Mouse (Mus musculus): ENCODE data around the gene Ppp1r37. TPM values are rescaled to one million over a fixed set of nuclear protein-coding genes. Genes with fewer than 3 reads are reported as not detected.

Gene Ppp1r37
- polyA plus RNA-seq, 1 experiment from 2014 or later = 15.0 TPM

DNA sequence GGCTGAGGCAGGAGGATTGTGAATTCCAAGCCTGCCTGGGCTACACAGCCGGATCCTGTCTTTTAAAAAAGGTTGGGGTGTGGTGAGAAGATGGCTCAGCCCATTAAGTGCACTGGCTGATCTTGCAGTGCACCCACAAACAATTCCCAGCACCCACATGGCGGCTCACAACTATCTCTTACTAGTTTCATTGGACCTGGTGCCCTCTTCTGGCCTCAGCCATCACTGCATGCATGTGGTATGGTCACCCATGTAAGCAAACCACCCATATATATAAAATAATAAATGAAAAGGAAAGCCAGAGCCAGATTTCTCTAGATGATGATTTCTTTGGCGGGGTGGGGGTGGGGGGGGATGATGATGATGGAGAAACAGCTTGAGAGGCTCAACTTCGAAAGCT lies 1.6 kb upstream of the Ppp1r37 start:
- 93% methylated on average over 4 of the region's 4 CpGs for WGBS
- Histone ChIP-seq H3K4me2 (replicated peaks; ENCODE audit: low read depth) (no peak overlapping the region), H3K27me3 (replicated peaks; ENCODE audit: control insufficient read depth, insufficient read depth, low read length) (no peaks in the 10 kb centered on the region), H3K9me3 (ENCODE audit: control insufficient read depth) (no peaks in the 10 kb centered on the region), H3K4me3 (ENCODE audit: low read depth, low read length) (no peak overlapping the region), H3K9ac (ENCODE audit: low read depth, low read length) (no peak overlapping the region), H3K27ac (ENCODE audit: low read depth, low read length) (peak overlapping the region; percentile 28; the same call in 1 of the 2 replicates), H3K36me3 (ENCODE audit: control insufficient read depth, insufficient read depth) (peaks cover 23% of the 10 kb centered on the region), H3K4me1 (replicated peaks; ENCODE audit: control insufficient read depth, insufficient read depth, low read length) (peaks cover 9% of the 10 kb centered on the region; the same call in 1 of the 2 replicates)
- ATAC-seq = no peak
- TF ChIP-seq CTCF (IDR thresholded peaks at IDR 0.05; ENCODE audit: low read depth) = peak; percentile 52

GRCm38 (mm10) chr7:19563884-19564283 lies 1.0 kb upstream of the Ppp1r37 start:
- TF ChIP-seq CTCF (IDR thresholded peaks at IDR 0.05; ENCODE audit: low read depth) = no peak
- Histone ChIP-seq H3K4me3 (ENCODE audit: low read depth, low read length) (no peak overlapping the region), H3K27me3 (replicated peaks; ENCODE audit: control insufficient read depth, insufficient read depth, low read length) (no peaks in the 10 kb centered on the region), H3K4me2 (replicated peaks; ENCODE audit: low read depth) (no peak overlapping the region), H3K27ac (ENCODE audit: low read depth, low read length) (no peak overlapping the region), H3K4me1 (replicated peaks; ENCODE audit: control insufficient read depth, insufficient read depth, low read length) (peaks cover 10% of the 10 kb centered on the region; the same call in 1 of the 2 replicates), H3K9ac (ENCODE audit: low read depth, low read length) (no peak overlapping the region), H3K9me3 (ENCODE audit: control insufficient read depth) (no peaks in the 10 kb centered on the region), H3K36me3 (ENCODE audit: control insufficient read depth, insufficient read depth) (peaks cover 20% of the 10 kb centered on the region)
- ATAC-seq = no peak
- 81% methylated on average over 3 of the region's 3 CpGs for WGBS

DNA sequence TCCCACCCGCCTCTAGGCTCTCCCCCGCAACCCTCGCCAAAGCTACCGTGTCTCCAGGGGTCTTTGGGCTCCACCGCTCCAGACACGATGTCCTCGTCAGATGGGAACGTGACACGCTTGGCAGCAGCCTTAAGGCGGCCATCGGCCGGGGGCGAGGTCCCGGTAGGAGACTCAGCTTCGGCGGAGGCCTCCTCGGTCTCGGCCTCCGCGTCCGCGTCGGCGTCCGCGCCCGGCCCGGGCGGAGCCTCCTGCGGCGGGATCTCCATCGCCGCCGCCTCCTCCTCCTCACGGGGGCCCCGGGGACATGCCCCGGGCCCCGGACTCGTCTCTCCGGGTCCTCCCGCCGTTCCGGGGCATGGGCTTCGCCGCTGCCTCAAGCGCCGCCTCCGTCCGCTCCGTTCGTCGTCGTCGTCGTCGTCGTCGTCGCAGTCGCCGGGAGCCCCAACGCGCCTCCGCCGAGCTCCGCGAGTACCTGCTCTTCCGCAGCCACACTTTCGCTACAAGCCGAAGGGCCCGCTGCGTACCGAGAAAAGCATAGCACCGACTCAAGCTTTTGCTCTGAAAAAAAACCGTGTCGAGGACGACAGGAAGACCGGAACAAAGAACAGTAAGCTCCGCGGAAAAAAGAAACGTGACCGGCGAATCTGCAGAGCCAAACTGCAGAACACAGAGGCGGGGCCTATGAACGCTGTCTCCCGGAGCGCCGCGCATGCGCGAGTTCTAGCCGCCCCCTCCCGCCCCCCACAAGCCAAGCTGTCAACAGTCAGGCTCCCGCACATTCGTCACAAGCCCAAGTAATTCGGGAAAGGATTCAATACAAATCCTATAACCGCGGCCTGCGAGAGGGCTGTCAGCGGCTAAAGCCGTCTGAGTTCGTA lies 872 bp downstream of the Ppp1r37 start:
- no peak for TF ChIP-seq CTCF (IDR thresholded peaks at IDR 0.05; ENCODE audit: low read depth)
- ATAC-seq = peak; percentile 87
- Histone ChIP-seq H3K4me2 (replicated peaks; ENCODE audit: low read depth) (peak overlapping the region; percentile 96), H3K9ac (ENCODE audit: low read depth, low read length) (peak overlapping the region; percentile 75), H3K27ac (ENCODE audit: low read depth, low read length) (peak overlapping the region; percentile 88), H3K4me3 (ENCODE audit: low read depth, low read length) (peak overlapping the region; percentile 90), H3K4me1 (replicated peaks; ENCODE audit: control insufficient read depth, insufficient read depth, low read length) (peaks cover 12% of the 10 kb centered on the region; the same call in 1 of the 2 replicates), H3K9me3 (ENCODE audit: control insufficient read depth) (no peaks in the 10 kb centered on the region), H3K27me3 (replicated peaks; ENCODE audit: control insufficient read depth, insufficient read depth, low read length) (no peaks in the 10 kb centered on the region), H3K36me3 (ENCODE audit: control insufficient read depth, insufficient read depth) (peaks cover 16% of the 10 kb centered on the region)
- WGBS = under 1% methylated on average over 102 of the region's 102 CpGs

- 2% methylated on average over 11 of the region's 11 CpGs for WGBS
- Histone ChIP-seq H3K9ac (ENCODE audit: low read depth, low read length) (peak overlapping the region; percentile 75), H3K36me3 (ENCODE audit: control insufficient read depth, insufficient read depth) (peaks cover 16% of the 10 kb centered on the region), H3K27me3 (replicated peaks; ENCODE audit: control insufficient read depth, insufficient read depth, low read length) (no peaks in the 10 kb centered on the region), H3K9me3 (ENCODE audit: control insufficient read depth) (no peaks in the 10 kb centered on the region), H3K4me2 (replicated peaks; ENCODE audit: low read depth) (peak overlapping the region; percentile 96), H3K4me1 (replicated peaks; ENCODE audit: control insufficient read depth, insufficient read depth, low read length) (peaks cover 12% of the 10 kb centered on the region; the same call in 1 of the 2 replicates), H3K4me3 (ENCODE audit: low read depth, low read length) (peak overlapping the region; percentile 90), H3K27ac (ENCODE audit: low read depth, low read length) (peak overlapping the region; percentile 88)
- no peak for ATAC-seq
- TF ChIP-seq CTCF (IDR thresholded peaks at IDR 0.05; ENCODE audit: low read depth) = no peak
Observed at GRCm38 (mm10) chr7:19561431-19561764, 1.5 kb downstream of the Ppp1r37 start.

GRCm38 (mm10) chr7:19560491-19561260 lies 2.2 kb downstream of the Ppp1r37 start:
- WGBS = 9% methylated on average over 11 of the region's 11 CpGs

GRCm38 (mm10) chr7:19558965-19559364 lies 3.9 kb downstream of the Ppp1r37 start:
- peaks cover 12% of the 10 kb centered on the region; the same call in 1 of the 2 replicates for H3K4me1 ChIP-seq (replicated peaks; ENCODE audit: control insufficient read depth, insufficient read depth, low read length)
- peaks cover 5% of the 10 kb centered on the region; the same call in 1 of the 2 replicates for H3K36me3 ChIP-seq (ENCODE audit: control insufficient read depth, insufficient read depth)
- H3K4me2 ChIP-seq (replicated peaks; ENCODE audit: low read depth) = peak overlapping the region; percentile 27; the same call in 1 of the 2 replicates
- no peak for ATAC-seq
- H3K4me3 ChIP-seq (ENCODE audit: low read depth, low read length) = no peak overlapping the region
- H3K27me3 ChIP-seq (replicated peaks; ENCODE audit: control insufficient read depth, insufficient read depth, low read length) = no peaks in the 10 kb centered on the region
- no peaks in the 10 kb centered on the region for H3K9me3 ChIP-seq (ENCODE audit: control insufficient read depth)
- peak overlapping the region; percentile 7; the same call in 1 of the 2 replicates for H3K9ac ChIP-seq (ENCODE audit: low read depth, low read length)
- TF ChIP-seq CTCF (IDR thresholded peaks at IDR 0.05; ENCODE audit: low read depth) = peak; percentile 68
- H3K27ac ChIP-seq (ENCODE audit: low read depth, low read length) = no peak overlapping the region
- WGBS = 61% methylated on average over 2 of the region's 2 CpGs

More at GRCm38 (mm10) chr7:19560491-19561260, 2.2 kb downstream of the Ppp1r37 start:
- ATAC-seq = no peak
- Histone ChIP-seq H3K9me3 (ENCODE audit: control insufficient read depth) (no peaks in the 10 kb centered on the region), H3K36me3 (ENCODE audit: control insufficient read depth, insufficient read depth) (peaks cover 17% of the 10 kb centered on the region), H3K27me3 (replicated peaks; ENCODE audit: control insufficient read depth, insufficient read depth, low read length) (no peaks in the 10 kb centered on the region), H3K4me2 (replicated peaks; ENCODE audit: low read depth) (peak overlapping the region; percentile 96), H3K27ac (ENCODE audit: low read depth, low read length) (peak overlapping the region; percentile 88), H3K9ac (ENCODE audit: low read depth, low read length) (peak overlapping the region; percentile 75), H3K4me1 (replicated peaks; ENCODE audit: control insufficient read depth, insufficient read depth, low read length) (peaks cover 12% of the 10 kb centered on the region; the same call in 1 of the 2 replicates), H3K4me3 (ENCODE audit: low read depth, low read length) (peak overlapping the region; percentile 90)
- no peak for TF ChIP-seq CTCF (IDR thresholded peaks at IDR 0.05; ENCODE audit: low read depth)

Data from intestine, postnatal 0 days (tissue).